Mouse (Mus musculus) spleen, adult 2 months (tissue): ENCODE results near the gene Fxyd3.

ENCODE experiments used
- CTCF ChIP-seq: fragments of 200-500 bp; IDR thresholded peaks from 2 replicates; pipeline ENCODE4 v1.5.1; 2011; ENCODE audit warnings: mild to moderate bottlenecking, inconsistent platforms; ENCODE audit not compliant: insufficient read depth, insufficient read length, insufficient replicate concordance; ENCODE audit errors: extremely low read depth
- POLR2A ChIP-seq: fragments of 200-500 bp; IDR thresholded peaks from 2 replicates; pipeline ENCODE4 v1.6.1; 2011; ENCODE audit warnings: low read depth, low read length, inconsistent platforms

DNA sequence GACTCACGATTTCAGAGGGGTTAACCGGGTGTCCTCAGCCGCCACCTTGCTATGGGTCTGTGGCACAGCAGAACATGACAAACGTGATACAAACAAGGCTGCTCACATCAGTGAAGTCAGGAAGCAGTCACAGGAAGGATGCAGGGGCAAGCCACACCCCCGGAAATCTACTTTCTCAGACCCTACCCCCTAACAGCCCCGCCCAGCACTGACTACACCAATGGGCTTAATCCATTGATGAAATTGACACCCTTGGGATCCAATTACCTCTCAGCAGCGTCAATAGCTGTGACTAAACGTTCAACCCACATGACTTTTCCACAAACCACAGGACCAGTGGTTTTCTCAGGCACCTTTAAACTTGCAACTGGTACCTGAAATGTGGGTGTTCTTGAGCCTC lies 47.9 kb downstream of the Fxyd3 start:
- TF ChIP-seq POLR2A (no peak), CTCF (no peak)
